Mouse (Mus musculus): ENCODE measurements around the gene Scand1. TPM values are rescaled to one million over a fixed set of nuclear protein-coding genes. Genes with fewer than 3 reads are reported as not detected.

Scand1 gene
- 107 and 133 TPM in 2 replicates for polyA plus RNA-seq (2021; fragmentation: Nextera tagmentation)
- long read RNA-seq, experiment 1, transcript Scand1-201 (2 exons, 759 nt), result major isoform, 17 of 27 reads
- long read RNA-seq, experiment 1, partial matches to known transcripts, result 0 of 27 reads
- long read RNA-seq, experiment 1, other reads (novel, unspliced or antisense), result 10 of 27 reads
- long read RNA-seq, experiment 2, transcript Scand1-201 (2 exons, 759 nt), result major isoform, 76 of 164 reads
- long read RNA-seq, experiment 2, partial matches to known transcripts, result 0 of 164 reads
- long read RNA-seq, experiment 2, other reads (novel, unspliced or antisense), result 88 of 164 reads

DNA sequence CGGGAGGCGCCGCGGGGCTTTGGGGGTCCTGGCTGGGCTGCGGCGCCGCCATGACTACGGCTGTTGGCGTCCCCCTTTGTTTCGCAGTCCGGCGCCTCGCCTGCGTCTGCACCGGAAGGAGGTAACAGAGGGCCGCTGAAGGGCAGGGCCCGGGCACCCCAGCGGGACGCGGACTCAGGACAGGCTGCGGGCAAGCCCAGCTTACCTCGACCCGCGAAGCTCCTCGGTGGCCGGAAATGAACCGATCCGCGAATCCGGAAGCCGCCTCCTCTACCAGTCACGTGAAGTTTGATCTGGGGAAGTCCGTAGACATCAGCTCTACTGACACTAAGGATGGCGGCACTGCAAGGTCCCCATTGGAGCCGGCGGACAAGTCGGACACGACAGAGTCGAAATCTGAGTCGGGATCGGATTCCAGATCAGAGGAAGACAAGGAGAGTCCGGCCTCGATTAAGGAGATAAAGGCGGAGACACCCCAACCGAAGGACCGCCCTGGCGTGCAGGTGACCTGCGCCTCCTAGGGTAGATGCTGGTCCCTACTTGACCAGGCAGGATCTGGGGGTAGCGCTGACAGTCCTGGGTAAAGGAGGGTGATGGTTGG is at the start of gene Scand1, which contains the start of gene Cnbd2:
TSS of gene Scand1 (minus strand) at position 408 of the 601 bp plus-strand sequence.
TSS of gene Cnbd2 (plus strand) at position 3 of the 601 bp plus-strand sequence.

Other genes starting within 250 kb of the Scand1 start
- gene Spag4, start 247.5 kb downstream of the Scand1 start, polyA plus RNA-seq (2021; fragmentation: Nextera tagmentation), result 2.8 and 3.0 TPM in 2 replicates
- gene Cpne1, start 200.7 kb downstream of the Scand1 start, polyA plus RNA-seq (2021; fragmentation: Nextera tagmentation), result 9.6 and 13.1 TPM in 2 replicates
- 5.7 and 7.7 TPM in 2 replicates for gene Rbm12, start 200.7 kb downstream of the Scand1 start, polyA plus RNA-seq (2021; fragmentation: Nextera tagmentation)
- gene Gm28036, start 185.6 kb downstream of the Scand1 start, polyA plus RNA-seq (2021; fragmentation: Nextera tagmentation), result 5.1 and 5.2 TPM in 2 replicates
- gene Romo1, start 168.7 kb downstream of the Scand1 start, polyA plus RNA-seq (2021; fragmentation: Nextera tagmentation), result 495 and 586 TPM in 2 replicates
- 42.5 and 54.2 TPM in 2 replicates for gene Nfs1, start 168.5 kb downstream of the Scand1 start, polyA plus RNA-seq (2021; fragmentation: Nextera tagmentation)
- 190 and 225 TPM in 2 replicates for gene Rbm39, start 132.5 kb downstream of the Scand1 start, polyA plus RNA-seq (2021; fragmentation: Nextera tagmentation)
- 49.8 and 51.8 TPM in 2 replicates for gene Phf20, start 116.2 kb downstream of the Scand1 start, polyA plus RNA-seq (2021; fragmentation: Nextera tagmentation)
- 6.1 and 7.1 TPM in 2 replicates for gene Cnbd2, start 405 bp downstream of the Scand1 start, polyA plus RNA-seq (2021; fragmentation: Nextera tagmentation)
- 51.1 and 109 TPM in 2 replicates for gene Epb41l1, start 108.2 kb upstream of the Scand1 start, polyA plus RNA-seq (2021; fragmentation: Nextera tagmentation)
- 28.3 and 33.1 TPM in 2 replicates for gene Aar2, start 234.9 kb upstream of the Scand1 start, polyA plus RNA-seq (2021; fragmentation: Nextera tagmentation)